Mouse (Mus musculus) embryonic fibroblast, embryonic 13.5 days (primary cell): Measurements from ENCODE around the gene Rhoh. TPM values are rescaled to one million over a fixed set of nuclear protein-coding genes. Genes with fewer than 3 reads are reported as not detected.

ENCODE experiments used
- H3K27ac ChIP-seq: 2 replicates; pipeline ENCODE4 v1.5.1; 2012; ENCODE audit warnings: low read length, control low read depth, inconsistent platforms; ENCODE audit not compliant: insufficient read depth
- H3K4me1 ChIP-seq: 2 replicates; pipeline ENCODE4 v1.6.1; 2011; ENCODE audit warnings: low read length; ENCODE audit not compliant: control insufficient read depth, insufficient read depth
- H3K4me3 ChIP-seq: 2 replicates; pipeline ENCODE4 v1.5.1; 2011; ENCODE audit warnings: mild to moderate bottlenecking, control low read depth, low read length; ENCODE audit not compliant: insufficient read depth
- CTCF ChIP-seq: IDR thresholded peaks from 2 replicates; pipeline ENCODE4 v1.5.1; 2011; ENCODE audit warnings: mild to moderate bottlenecking, control low read depth, low read length, moderate library complexity, borderline replicate concordance; ENCODE audit not compliant: insufficient read depth
- POLR2A ChIP-seq: IDR thresholded peaks from 2 replicates; pipeline ENCODE4 v1.6.1; 2011; ENCODE audit warnings: low read depth, mild to moderate bottlenecking, control low read depth, low read length, moderate library complexity
- polyA plus RNA-seq: library from polyadenylated mRNA; stranded (reverse); fragments of >200 nt; gene quantifications from 2 replicates; pipeline ENCODE4 v1.2.4, GENCODE M21; 2011; ENCODE audit warnings: low read depth; ENCODE audit not compliant: missing spikeins, insufficient read length

Gene Rhoh
- polyA plus RNA-seq, 1 experiment, result not detected

- H3K27ac ChIP-seq, result no peak overlapping the region
- no peak overlapping the region for H3K4me3 ChIP-seq
- TF ChIP-seq POLR2A (no peak), CTCF (no peak)
- no peaks in the 10 kb centered on the region for H3K4me1 ChIP-seq
These were observed 30.3 kb downstream of the Rhoh start for GRCm38 (mm10) chr5:65891251-65891826.

- no peak overlapping the region for H3K4me3 ChIP-seq
- no peak overlapping the region for H3K27ac ChIP-seq
- no peaks in the 10 kb centered on the region for H3K4me1 ChIP-seq
- TF ChIP-seq CTCF (no peak), POLR2A (no peak)
These were observed 34.2 kb downstream of the Rhoh start for GRCm38 (mm10) chr5:65895121-65895692.

DNA sequence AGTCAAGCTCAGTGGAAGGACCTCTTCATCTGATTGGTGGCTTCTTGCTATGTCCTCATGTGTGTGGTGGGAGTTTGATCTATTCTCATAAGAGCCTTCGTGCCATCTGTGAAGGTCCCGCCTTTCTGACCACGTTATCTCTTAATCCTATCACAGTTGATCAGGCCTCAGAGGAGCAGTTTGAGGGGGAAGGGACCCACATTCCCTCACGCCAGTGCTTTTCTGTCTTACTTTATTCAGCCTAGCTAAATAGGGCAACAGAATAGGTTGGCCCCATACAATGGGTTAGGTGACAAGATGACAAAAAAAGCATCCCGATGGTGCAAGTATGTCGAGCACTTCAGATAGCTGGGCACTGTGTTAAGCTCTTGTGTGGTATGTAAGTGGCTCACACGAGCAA lies 34.8 kb downstream of the Rhoh start:
- TF ChIP-seq CTCF, result no peak
- no peak for TF ChIP-seq POLR2A
- Histone ChIP-seq H3K27ac (no peak overlapping the region), H3K4me3 (no peak overlapping the region), H3K4me1 (no peaks in the 10 kb centered on the region)

- Histone ChIP-seq H3K4me3 (no peak overlapping the region), H3K4me1 (no peaks in the 10 kb centered on the region), H3K27ac (no peak overlapping the region)
- no peak for TF ChIP-seq POLR2A
- TF ChIP-seq CTCF, result no peak
These were observed 36.7 kb downstream of the Rhoh start for GRCm38 (mm10) chr5:65897731-65898130.

- H3K4me3 ChIP-seq, result no peak overlapping the region
- no peak for TF ChIP-seq CTCF
- no peak for TF ChIP-seq POLR2A
- H3K4me1 ChIP-seq, result no peaks in the 10 kb centered on the region
- H3K27ac ChIP-seq, result no peak overlapping the region
These were observed 37.7 kb downstream of the Rhoh start for GRCm38 (mm10) chr5:65898683-65899082.

DNA sequence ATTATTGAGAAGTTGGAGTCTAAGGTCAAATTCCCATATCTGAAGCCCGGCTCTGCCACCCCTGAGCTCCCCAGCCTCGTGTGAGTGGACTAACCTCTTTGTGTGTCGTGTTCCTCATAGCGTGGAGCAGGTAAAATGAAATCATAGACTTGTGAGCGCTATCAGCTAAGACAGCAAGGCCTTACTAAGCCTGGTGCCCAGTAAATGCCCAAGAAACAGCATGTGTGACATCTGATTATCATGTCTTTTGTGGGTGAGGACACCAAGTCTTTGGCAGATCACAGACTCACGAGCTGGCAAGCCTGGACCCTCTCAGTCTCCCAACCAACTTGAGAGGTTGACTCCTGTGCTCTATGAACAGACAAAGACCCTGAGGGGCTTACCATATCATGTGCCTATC lies 39.1 kb downstream of the Rhoh start:
- H3K4me1 ChIP-seq, result no peaks in the 10 kb centered on the region
- no peak overlapping the region for H3K4me3 ChIP-seq
- no peak for TF ChIP-seq CTCF
- no peak overlapping the region for H3K27ac ChIP-seq

GRCm38 (mm10) chr5:65900862-65901265 lies 39.9 kb downstream of the Rhoh start:
- TF ChIP-seq CTCF (no peak), POLR2A (no peak)
- H3K4me1 ChIP-seq, result no peaks in the 10 kb centered on the region
- H3K27ac ChIP-seq, result no peak overlapping the region
- no peak overlapping the region for H3K4me3 ChIP-seq

DNA sequence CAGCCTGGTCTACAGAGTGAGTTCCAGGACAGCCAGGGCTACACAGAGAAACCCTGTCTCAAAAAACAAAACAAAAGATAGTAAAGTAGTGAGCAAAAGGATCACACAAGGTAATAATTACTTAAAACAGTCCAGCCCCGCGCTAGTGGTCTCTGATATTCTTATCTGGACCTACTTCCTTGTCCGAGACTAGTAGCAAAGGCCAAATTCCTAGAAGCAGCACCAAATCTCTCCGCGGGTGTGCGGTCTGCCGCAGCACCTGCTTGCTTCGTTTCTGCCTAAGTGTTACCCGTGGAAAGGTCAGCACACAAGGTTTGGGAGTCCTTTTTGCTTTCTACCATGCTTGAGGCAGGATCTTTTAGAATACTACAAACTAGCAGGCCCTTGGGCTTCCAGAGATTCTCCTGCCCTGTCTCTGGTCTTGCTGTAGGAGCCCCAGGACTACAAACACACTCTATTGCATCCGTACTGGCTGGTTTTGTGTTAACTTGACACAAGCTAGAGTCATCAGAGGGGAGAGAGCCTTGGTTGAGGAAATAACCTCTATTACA lies 40.9 kb downstream of the Rhoh start:
- TF ChIP-seq POLR2A (no peak), CTCF (no peak)

GRCm38 (mm10) chr5:65902811-65903210 lies 41.8 kb downstream of the Rhoh start:
- no peak overlapping the region for H3K4me3 ChIP-seq
- TF ChIP-seq CTCF, result no peak
- no peak for TF ChIP-seq POLR2A
- no peak overlapping the region for H3K27ac ChIP-seq
- no peaks in the 10 kb centered on the region for H3K4me1 ChIP-seq

More for the DNA sequence above, 40.9 kb downstream of the Rhoh start:
- H3K27ac ChIP-seq, result no peak overlapping the region
- no peak overlapping the region for H3K4me3 ChIP-seq
- no peaks in the 10 kb centered on the region for H3K4me1 ChIP-seq

- TF ChIP-seq POLR2A (no peak), CTCF (no peak)
- no peak overlapping the region for H3K27ac ChIP-seq
These were observed 43.5 kb downstream of the Rhoh start for GRCm38 (mm10) chr5:65904476-65904875.

More at GRCm38 (mm10) chr5:65904476-65904875, 43.5 kb downstream of the Rhoh start:
- H3K4me3 ChIP-seq, result no peak overlapping the region
- H3K4me1 ChIP-seq, result no peaks in the 10 kb centered on the region
